Mouse (Mus musculus) NIH3T3 (cell line): ENCODE measurements around the gene Gm28042.

Source experiments
- DNase-seq: peaks from one replicate; pipeline ENCODE4 v3.0.0-alpha.2; 2012; ENCODE audit warnings: low read depth

Gene Gm28042

GRCm38 (mm10) chr2:120011462-120012200 is 15.7 kb upstream of the Gm28042 start:
- DNase-seq, result peak; percentile 87

DNA sequence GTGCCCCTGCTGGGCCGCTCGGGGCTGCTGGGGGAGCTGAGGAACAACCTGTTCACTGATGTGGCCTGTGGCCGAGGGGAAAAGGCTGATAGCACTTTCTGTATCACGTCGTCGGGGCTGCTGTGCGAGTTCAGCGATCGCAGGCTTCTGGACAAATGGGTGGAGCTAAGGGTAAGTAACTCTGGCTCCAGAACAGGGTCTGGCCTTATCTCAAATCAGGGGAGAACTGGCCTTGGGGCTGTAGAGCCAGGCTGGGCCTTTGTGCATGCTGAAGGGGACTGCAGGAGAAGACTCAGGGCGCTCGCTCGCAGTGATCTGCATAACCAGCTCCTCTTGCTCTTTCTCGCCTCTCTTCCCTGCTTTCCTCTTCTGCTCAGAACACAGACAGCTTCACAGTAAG is 14.4 kb upstream of the Gm28042 start:
- no peak for DNase-seq

- no peak for DNase-seq
Observed at GRCm38 (mm10) chr2:120013831-120014486, 13.3 kb upstream of the Gm28042 start.

- DNase-seq, result no peak
Observed at GRCm38 (mm10) chr2:120015882-120016281, 11.4 kb upstream of the Gm28042 start.

- no peak for DNase-seq
Observed at GRCm38 (mm10) chr2:120017599-120017998, 9.7 kb upstream of the Gm28042 start.

DNA sequence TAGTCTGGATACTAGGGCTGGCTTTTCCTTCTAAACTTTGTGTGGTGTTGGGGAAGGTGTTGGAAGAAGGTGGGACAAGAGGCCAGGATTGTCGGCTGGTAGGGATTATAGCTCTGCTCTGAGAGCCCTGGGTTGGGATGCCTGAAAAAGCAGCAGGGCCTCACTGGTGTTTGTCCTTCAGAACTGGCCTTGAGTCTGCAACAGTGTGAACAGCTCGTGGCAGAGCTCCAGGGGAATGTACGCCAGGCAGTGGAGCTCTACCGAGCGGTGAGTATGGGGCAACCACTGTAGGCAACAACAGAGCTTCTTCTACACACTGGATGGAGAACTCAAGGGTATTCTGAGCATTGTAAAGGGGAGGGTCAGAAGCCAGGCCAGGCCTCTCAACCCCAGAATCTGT is 3.0 kb upstream of the Gm28042 start:
- DNase-seq, result no peak

- peak; percentile 28 for DNase-seq
Observed at GRCm38 (mm10) chr2:120027950-120028331, 648 bp downstream of the Gm28042 start.

DNA sequence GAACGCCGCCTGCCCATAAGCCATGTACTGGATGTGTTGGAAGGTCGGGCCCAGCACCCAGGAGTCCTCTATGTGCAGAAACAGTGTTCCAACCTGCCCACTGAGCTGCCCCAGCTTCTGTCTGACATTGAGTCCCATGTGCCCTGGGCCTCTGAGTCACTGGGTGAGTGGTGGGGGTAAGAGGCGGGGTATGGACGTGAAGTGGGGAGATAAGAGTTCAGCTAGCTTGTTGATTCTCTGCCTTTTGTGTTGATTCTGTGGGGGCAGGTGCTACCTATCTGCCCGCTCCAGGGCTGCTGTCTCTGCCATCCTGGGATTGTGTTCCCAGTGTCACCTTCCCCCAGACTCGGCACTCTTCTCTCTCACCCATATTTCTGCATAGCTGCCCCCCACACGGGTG is 3.1 kb downstream of the Gm28042 start:
- DNase-seq, result no peak

DNA sequence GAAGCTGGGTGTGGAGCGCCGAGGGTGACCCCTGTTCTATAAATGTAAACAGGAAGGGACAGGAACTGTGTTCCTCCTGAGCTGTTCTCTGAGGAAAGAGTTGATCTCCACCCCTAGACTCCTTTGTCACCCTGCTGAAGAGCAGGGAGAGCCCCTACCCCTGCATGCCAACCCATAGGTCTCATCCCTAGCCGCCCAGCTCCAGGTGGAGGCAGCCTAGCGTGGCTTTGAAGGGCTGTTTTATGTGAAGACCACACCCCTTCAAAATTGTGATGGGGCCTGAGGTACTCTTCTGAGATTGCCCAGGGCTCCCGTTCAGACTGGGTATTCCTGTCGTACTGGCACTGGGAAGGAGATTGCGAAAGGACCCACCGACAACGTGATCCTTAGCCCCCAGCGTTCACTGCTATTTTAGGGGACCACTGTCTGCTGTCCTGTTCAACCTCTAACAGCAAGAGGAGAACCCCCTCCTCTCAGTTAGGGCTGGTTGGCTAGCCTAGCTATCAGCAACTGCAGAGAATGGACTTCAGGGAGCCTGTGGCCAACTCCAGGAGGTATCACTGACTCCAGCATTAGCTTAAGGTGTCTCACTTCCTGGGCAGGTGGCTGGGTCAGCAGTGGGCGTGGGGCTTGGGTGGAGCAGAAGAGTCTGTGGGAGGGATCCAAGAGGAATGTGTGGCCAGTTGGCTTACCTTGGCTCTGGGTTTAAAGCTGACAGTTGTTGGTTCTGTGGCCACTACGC is 5.6 kb downstream of the Gm28042 start, which contains the start of gene Pla2g4b:
TSS of gene Pla2g4b (plus strand) at position 692 of the 742 bp plus-strand sequence.
- no peak for DNase-seq

DNA sequence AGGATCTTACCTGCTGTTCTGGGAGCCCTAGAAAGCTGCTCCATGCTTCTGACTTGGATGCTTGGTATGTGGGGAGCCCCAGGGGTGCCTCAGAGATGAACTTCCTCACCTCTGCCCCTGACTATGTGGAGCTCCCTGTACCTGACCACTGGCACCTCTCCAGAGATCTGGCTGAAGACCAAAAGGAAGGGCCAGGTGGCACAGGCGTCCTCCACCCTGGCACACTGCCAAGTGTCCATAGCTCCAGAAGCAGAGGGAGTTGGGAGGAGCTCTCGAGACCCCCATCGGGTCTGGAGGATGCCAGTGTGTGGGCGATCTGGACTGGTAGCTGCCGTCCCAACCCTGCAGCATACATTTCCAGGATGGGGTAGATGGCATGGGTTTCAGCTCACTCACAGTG is 6.4 kb downstream of the Gm28042 start:
- DNase-seq, result no peak

GRCm38 (mm10) chr2:120037744-120038143 is 10.5 kb downstream of the Gm28042 start:
- no peak for DNase-seq

- DNase-seq, result no peak
Observed at GRCm38 (mm10) chr2:120040991-120041390, 13.7 kb downstream of the Gm28042 start.

GRCm38 (mm10) chr2:120044101-120044603 is 16.9 kb downstream of the Gm28042 start:
- peak; percentile 78 for DNase-seq

- no peak for DNase-seq
Observed at GRCm38 (mm10) chr2:120044676-120045075, 17.4 kb downstream of the Gm28042 start.

- no peak for DNase-seq
Observed at GRCm38 (mm10) chr2:120046486-120047310, 19.4 kb downstream of the Gm28042 start.

DNA sequence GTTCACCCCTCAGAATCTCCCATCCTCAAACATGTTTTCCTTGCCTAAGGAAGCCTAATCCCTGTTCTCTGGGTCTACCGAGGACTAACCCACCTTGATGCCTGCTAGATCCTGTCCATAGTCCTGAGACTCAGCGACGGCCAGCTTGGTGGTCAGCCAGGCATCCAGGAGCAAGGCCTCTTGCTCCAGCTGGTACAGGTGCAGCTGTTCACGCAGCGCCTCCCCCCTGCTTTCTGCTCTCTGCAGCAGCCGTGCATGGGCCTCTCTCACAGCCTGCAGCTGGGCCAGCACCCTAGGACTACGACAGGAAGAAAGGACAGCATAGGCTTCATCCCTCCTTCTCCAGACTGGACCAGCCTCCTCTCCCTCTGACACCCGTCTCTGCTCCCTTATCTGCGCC is 20.9 kb downstream of the Gm28042 start:
- DNase-seq, result no peak

DNA sequence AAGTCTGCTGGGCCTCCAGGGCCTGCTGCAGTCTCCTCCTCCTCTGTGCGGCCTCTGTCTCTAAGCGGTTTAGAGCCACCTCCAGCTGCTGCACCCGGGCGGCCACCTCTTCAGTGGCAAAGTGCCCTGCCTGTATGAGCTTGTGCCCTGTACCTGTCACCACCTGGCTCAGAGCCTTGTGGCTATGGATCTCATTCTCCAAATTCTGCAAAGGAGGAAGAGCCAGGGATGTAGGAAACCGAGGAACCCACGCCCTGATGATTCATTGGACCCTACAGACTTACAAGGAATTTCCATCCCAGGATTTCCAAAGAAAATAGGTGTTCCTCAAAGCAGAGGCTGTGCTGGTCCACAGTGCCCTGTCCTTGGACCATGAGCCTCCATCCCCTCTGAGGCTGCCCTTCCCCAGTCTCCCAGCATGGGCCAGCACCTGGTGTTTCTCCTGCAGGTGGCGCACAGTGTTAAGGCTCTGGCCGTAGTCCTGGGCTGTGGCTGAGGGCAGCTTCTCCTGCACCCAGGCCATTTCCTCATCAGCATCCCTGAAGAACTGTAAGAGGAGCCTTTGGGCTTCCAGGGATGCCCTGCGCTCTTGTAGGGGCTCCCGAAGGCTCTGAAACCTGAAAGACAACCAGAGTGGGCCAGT is 22.5 kb downstream of the Gm28042 start:
- peak; percentile 71 for DNase-seq

- DNase-seq, result no peak
Observed at GRCm38 (mm10) chr2:120051405-120051804, 24.1 kb downstream of the Gm28042 start.

GRCm38 (mm10) chr2:120054771-120055552 is 27.7 kb downstream of the Gm28042 start:
- no peak for DNase-seq

GRCm38 (mm10) chr2:120055923-120056322 is 28.6 kb downstream of the Gm28042 start:
- DNase-seq, result no peak
